Mouse (Mus musculus) midbrain, embryonic 14.5 days (tissue): ENCODE data around the gene Serpina3b. TPM values are rescaled to one million over a fixed set of nuclear protein-coding genes. Genes with fewer than 3 reads are reported as not detected.
A peak's percentile ranks its signal among the peaks of the same experiment; 100 is the strongest.
"Not testable (repeated sequence)": the region's sequence is repeated elsewhere in the genome, so short reads cannot be mapped to it uniquely, and the experiment has no call there.

Experiments
- ATAC-seq: fragments of 200-750 bp; cut with Nextera tagmentation; 2 replicates; pipeline ENCODE4 v1.8.0; 2017; ENCODE audit warnings: moderate number of reproducible peaks, moderate library complexity; ENCODE audit not compliant: low FRiP score, low TSS enrichment
- DNase-seq: peaks from one replicate; pipeline ENCODE4 v3.0.0-alpha.2; 2015
- H3K27ac ChIP-seq: fragments of 300-500 bp; sonication (generic); replicated peaks from 2 replicates; pipeline ENCODE4 v1.5.1; 2014; ENCODE audit warnings: mild to moderate bottlenecking, low read depth, low read length, moderate library complexity
- H3K27me3 ChIP-seq: fragments of 300-500 bp; sonication (generic); 2 replicates; pipeline ENCODE4 v1.6.1; 2014; ENCODE audit warnings: low read length, control low read depth, mixed read lengths; ENCODE audit not compliant: control insufficient read depth, insufficient read depth
- H3K36me3 ChIP-seq: fragments of 300-500 bp; sonication (generic); 2 replicates; pipeline ENCODE4 v1.6.1; 2014; ENCODE audit warnings: low read length, control low read depth; ENCODE audit not compliant: control insufficient read depth, insufficient read depth
- H3K4me1 ChIP-seq: fragments of 300-500 bp; sonication (generic); 2 replicates; pipeline ENCODE4 v1.6.1; 2014; ENCODE audit warnings: mild to moderate bottlenecking, antibody characterized with exemption, low read length, control low read depth; ENCODE audit not compliant: control insufficient read depth, insufficient read depth
- H3K4me2 ChIP-seq: fragments of 300-500 bp; sonication (generic); 2 replicates; pipeline ENCODE4 v1.6.1; 2014; ENCODE audit warnings: mild to moderate bottlenecking, low read length, moderate library complexity
- H3K4me3 ChIP-seq: fragments of 300-500 bp; sonication (generic); replicated peaks from 2 replicates; pipeline ENCODE4 v1.5.1; 2014; ENCODE audit warnings: low read depth, low read length
- H3K9ac ChIP-seq: fragments of 300-500 bp; sonication (generic); replicated peaks from 2 replicates; pipeline ENCODE4 v1.6.1; 2014; ENCODE audit warnings: mild to moderate bottlenecking, low read length, moderate library complexity
- H3K9me3 ChIP-seq: fragments of 300-500 bp; sonication (generic); 2 replicates; pipeline ENCODE4 v1.6.1; 2016; ENCODE audit warnings: low read length, control low read depth, mixed read lengths; ENCODE audit not compliant: control insufficient read depth
- WGBS: fragments of 180-500 bp; shearing (Covaris S2); extraction: QIAGEN DNeasy Blood & Tissue Kit; methylation state at CpG from one replicate; pipeline ENCODE4 v1.1.7; 2014; 5-methylcytosine and 5-hydroxymethylcytosine counted together
- polyA plus RNA-seq: library from polyadenylated mRNA; unstranded; fragments of >200 nt; fragmentation: Nextera tagmentation; extraction: Ambion mirVana; gene quantifications from 2 replicates; pipeline ENCODE4 v1.2.1, GENCODE M21; 2014

The Serpina3b gene
- not detected in 2 replicates for polyA plus RNA-seq

DNA sequence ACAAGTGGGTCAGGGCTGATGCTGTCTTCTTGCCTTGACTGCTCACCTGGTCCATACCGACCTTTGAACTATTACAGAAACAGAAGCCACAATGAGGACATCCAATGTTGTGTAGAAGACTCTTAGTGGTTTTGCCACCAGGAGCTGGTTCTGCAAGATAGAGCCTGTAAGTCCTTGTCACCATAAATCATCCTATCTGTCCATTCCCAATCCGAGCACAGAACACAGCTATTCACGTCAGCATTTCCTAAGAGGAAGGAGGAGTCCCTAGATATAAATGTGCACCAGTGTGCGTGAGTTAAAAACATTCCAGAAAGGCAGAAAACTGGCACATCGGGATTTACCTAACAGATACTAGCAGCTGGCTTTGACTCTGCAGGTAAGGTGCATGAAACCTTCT is at the start of gene Serpina3b:
TSS of gene Serpina3b (plus strand) at position 301 of the 400 bp plus-strand sequence.
- ATAC-seq (no peak), DNase-seq (no peak)
- H3K9ac ChIP-seq, result no peak within 1 kb of the TSS
- H3K4me3 ChIP-seq, result no peak within 1 kb of the TSS
- 91% methylated on average over 5 of the region's 5 CpGs for WGBS
- no peak within 1 kb of the TSS for H3K27ac ChIP-seq
- H3K4me2 ChIP-seq, result no peak within 1 kb of the TSS
- H3K36me3 ChIP-seq, result no peaks in the 10 kb centered on the region
- no peaks in the 10 kb centered on the region for H3K4me1 ChIP-seq
- H3K9me3 ChIP-seq, result no peaks in the 10 kb centered on the region
- H3K27me3 ChIP-seq, result no peaks in the 10 kb centered on the region

DNA sequence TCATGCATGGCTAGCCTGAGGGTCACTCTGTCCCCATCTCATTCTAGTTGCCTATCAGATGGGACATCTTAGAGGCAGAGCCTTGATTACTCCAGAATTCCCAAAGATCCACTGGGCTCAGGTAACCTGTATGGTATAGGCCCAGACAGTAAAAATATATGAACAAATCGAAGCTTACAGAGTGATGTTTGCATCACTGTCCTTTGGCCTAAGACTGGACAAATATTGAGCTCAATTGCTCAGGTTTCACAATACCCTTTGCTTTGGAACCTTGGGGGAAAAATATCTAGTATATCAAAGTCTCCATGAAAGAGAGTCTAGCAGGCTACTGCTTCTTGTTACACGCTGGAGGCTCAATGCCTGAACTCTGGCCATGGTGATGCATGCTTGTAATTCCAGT is 37.7 kb upstream of the Serpina3b start:
- no peak for DNase-seq
- Histone ChIP-seq H3K9ac (no peak overlapping the region), H3K27me3 (no peaks in the 10 kb centered on the region), H3K4me1 (no peaks in the 10 kb centered on the region), H3K4me3 (no peak overlapping the region), H3K9me3 (no peaks in the 10 kb centered on the region), H3K36me3 (no peaks in the 10 kb centered on the region), H3K27ac (no peak overlapping the region), H3K4me2 (no peak overlapping the region)
- WGBS, result 80% methylated on average over 2 of the region's 2 CpGs
- ATAC-seq, result no peak

DNA sequence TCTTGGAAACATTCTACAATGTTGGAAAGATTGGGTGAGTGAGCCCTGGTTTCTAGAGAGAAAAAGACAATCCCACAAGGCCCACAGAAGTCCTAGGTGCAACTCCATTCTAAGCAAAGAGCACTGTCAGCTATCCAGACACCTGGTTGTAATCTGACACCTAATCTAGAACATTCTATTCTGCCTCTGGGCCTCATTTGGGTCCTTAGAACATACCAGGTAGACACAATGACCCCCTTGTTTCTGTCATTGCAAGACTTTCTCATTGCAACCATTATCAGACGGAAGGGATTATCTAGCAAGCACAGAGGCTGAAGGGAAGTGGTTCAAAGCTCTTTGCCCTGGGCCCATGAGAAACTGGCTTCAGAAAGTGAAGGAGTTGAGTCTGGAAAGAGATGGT is 36.5 kb upstream of the Serpina3b start:
- H3K9me3 ChIP-seq, result no peaks in the 10 kb centered on the region
- no peak overlapping the region for H3K9ac ChIP-seq
- no peak overlapping the region for H3K4me3 ChIP-seq
- H3K4me2 ChIP-seq, result no peak overlapping the region
- DNase-seq, result no peak
- H3K27ac ChIP-seq, result no peak overlapping the region
- H3K36me3 ChIP-seq, result no peaks in the 10 kb centered on the region
- H3K27me3 ChIP-seq, result no peaks in the 10 kb centered on the region
- no peaks in the 10 kb centered on the region for H3K4me1 ChIP-seq
- no peak for ATAC-seq
- WGBS, result 83% methylated on average over 1 of the region's 1 CpGs

DNA sequence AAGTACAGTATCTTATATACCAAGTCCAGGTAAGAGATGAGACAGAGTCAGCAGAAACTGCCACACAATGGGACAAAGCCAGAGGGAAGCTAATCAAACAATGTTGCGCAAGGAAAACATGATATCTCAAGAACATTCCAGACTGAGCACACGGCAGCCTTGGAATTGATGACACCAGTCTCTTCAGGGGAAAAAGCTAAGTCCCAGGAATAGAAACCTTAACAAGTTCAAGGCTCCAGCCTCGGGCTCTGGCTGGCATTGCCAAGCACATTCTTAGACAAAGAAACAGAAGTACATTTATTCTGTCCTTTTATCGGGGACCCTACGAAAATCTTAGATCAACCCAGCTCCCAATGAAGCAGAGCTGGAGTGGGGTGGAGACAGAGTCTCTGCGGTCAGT is 27.0 kb upstream of the Serpina3b start, which contains the start of gene Serpina5:
TSS of gene Serpina5 (plus strand) at position 346 of the 400 bp plus-strand sequence.
- H3K27me3 ChIP-seq, result no peaks in the 10 kb centered on the region
- ATAC-seq, result no peak
- no peaks in the 10 kb centered on the region for H3K36me3 ChIP-seq
- H3K4me3 ChIP-seq, result no peak within 1 kb of the TSS
- H3K4me1 ChIP-seq, result no peaks in the 10 kb centered on the region
- no peak within 1 kb of the TSS for H3K27ac ChIP-seq
- 92% methylated on average over 6 of the region's 6 CpGs for WGBS
- H3K9ac ChIP-seq, result no peak within 1 kb of the TSS
- no peak for DNase-seq
- H3K9me3 ChIP-seq, result no peaks in the 10 kb centered on the region
- no peak within 1 kb of the TSS for H3K4me2 ChIP-seq

DNA sequence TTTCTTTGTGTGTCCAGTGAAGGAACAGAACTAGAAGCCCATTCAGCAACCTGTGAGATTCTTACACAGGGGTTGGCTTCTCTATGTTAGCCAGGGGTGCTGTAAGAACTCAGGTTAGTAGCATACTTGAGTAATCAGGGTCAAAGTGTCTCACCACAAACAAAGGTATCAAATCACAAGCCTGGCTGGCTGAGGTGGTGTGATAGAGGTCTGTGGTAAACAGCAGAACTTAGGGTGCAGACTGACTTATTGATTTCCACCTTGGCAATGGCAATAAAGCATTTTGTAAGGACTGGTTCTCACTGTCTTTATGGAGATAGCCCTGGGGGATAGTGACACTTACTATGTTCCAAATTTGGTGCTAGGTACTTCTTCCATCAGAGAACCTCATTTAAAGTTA is 21.9 kb upstream of the Serpina3b start:
- Histone ChIP-seq H3K27me3 (no peaks in the 10 kb centered on the region), H3K4me1 (no peaks in the 10 kb centered on the region), H3K4me3 (no peak overlapping the region), H3K9ac (no peak overlapping the region), H3K27ac (no peak overlapping the region), H3K4me2 (no peak overlapping the region), H3K36me3 (no peaks in the 10 kb centered on the region), H3K9me3 (no peaks in the 10 kb centered on the region)
- ATAC-seq, result no peak
- DNase-seq, result no peak

DNA sequence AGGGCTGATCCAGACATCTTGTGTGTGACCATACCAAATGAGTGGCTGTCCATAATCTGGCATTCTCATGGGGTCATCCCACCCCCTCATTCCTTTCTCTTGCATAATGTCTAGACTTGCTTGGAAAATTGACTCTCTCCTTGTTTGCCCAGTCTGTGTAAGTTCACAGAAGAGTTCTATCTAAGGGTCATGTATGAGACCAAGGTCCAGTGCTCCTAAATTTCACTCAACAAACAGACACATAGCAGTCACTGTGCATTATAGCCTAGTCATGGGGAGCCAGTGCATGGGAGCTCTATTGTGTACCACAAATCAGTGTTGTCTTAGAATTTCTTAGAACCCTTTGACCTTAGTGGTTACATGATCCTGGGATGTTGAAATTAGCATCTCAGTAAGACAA is 20.9 kb upstream of the Serpina3b start:
- DNase-seq (no peak), ATAC-seq (no peak)
- Histone ChIP-seq H3K4me3 (no peak overlapping the region), H3K27me3 (no peaks in the 10 kb centered on the region), H3K9ac (no peak overlapping the region), H3K27ac (no peak overlapping the region), H3K36me3 (no peaks in the 10 kb centered on the region), H3K9me3 (no peaks in the 10 kb centered on the region), H3K4me1 (no peaks in the 10 kb centered on the region), H3K4me2 (no peak overlapping the region)

DNA sequence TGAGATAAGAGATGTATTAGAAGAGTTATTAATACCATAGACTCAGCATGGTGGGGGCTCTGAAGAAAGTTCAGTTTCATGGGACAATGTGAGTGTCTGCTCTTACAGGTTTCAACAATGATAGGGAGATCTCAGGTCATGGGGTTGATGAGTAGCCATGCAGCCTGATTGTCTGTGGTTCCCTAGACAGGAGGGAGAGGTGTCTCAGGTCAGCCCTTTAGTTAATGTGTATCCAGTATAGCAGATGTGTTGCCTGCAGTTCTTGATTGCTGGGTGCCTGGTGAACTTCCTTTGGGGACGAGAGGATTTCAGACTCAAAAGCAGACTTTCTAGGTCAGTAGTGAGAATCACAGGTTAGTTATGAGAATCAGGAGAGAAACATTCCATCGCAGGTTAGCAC is 19.3 kb upstream of the Serpina3b start:
- Histone ChIP-seq H3K36me3 (no peaks in the 10 kb centered on the region), H3K4me3 (no peak overlapping the region), H3K4me1 (no peaks in the 10 kb centered on the region), H3K27ac (no peak overlapping the region), H3K27me3 (no peaks in the 10 kb centered on the region), H3K9ac (no peak overlapping the region), H3K4me2 (no peak overlapping the region), H3K9me3 (no peaks in the 10 kb centered on the region)
- 81% methylated on average over 2 of the region's 2 CpGs for WGBS
- ATAC-seq (no peak), DNase-seq (no peak)

DNA sequence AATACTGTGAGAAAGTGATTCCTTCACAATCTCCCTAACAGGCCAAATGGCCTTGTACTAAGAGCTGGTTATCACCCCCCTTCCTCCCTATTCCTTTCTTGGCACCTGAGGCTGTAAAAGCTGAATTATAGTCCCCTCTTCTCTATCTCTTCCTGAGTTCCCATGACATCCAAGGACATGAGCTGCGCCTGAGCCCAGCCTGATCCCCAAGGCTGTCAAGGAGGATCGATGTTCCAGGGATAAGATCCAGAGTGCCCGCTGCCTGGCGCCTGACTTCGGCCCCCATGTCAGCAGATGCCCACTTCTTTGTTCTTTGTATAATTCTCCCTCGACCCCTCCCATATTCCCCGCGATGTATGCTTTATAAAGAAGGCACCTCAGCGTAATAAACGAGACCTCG is 15.5 kb upstream of the Serpina3b start, which contains the start of gene Serpina3a:
TSS of gene Serpina3a (plus strand) at position 392 of the 400 bp plus-strand sequence.
- H3K27ac ChIP-seq, ATAC-seq, H3K9ac ChIP-seq, H3K27me3 ChIP-seq, H3K4me2 ChIP-seq, H3K4me3 ChIP-seq, H3K9me3 ChIP-seq, DNase-seq, H3K36me3 ChIP-seq, H3K4me1 ChIP-seq: not testable (repeated sequence)
- WGBS, result 90% methylated on average over 11 of the region's 11 CpGs

DNA sequence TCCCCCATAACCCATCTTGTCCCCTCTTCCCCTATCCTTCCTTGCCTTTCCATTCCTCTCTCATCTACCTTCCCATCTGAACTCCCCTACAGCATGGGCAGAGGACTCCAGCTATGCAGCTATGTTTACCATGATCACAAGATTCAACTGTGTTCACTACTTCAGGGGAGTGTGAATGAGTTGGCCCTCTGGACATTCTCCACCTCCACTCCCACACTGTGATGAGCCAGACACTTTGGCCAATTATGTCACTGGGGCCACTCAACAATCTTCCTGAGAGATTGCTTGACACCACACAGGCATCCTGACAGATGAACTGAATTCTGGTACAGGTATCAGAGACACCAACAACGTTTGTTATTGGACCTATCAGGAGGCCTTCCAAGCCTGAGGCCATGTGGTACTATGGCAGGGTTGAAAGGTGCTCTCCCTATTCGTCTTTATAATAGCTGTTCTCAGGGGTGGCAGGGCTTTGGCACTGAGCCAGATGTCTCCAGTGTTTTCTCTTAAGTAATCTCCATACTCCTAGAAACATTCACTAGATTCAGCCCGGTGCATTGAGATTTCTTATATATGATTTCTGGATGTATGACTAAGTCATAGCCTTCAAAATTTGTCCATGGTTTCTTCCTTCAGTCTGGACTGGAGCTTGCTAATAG is 12.7 kb upstream of the Serpina3b start:
- H3K4me3 ChIP-seq, result no peak overlapping the region
- ATAC-seq (no peak), DNase-seq (peak; percentile 1)
- H3K36me3 ChIP-seq, result no peaks in the 10 kb centered on the region
- H3K4me1 ChIP-seq, result no peaks in the 10 kb centered on the region
- no peak overlapping the region for H3K27ac ChIP-seq
- no peaks in the 10 kb centered on the region for H3K27me3 ChIP-seq
- 65% methylated on average over 3 of the region's 3 CpGs for WGBS
- H3K9me3 ChIP-seq, result no peaks in the 10 kb centered on the region
- H3K4me2 ChIP-seq, result no peak overlapping the region
- H3K9ac ChIP-seq, result no peak overlapping the region
